Mouse (Mus musculus) embryonic facial prominence, embryonic 13.5 days (tissue): Measurements from ENCODE around the gene Xrcc1. TPM values are rescaled to one million over a fixed set of nuclear protein-coding genes. Genes with fewer than 3 reads are reported as not detected.

Source experiments
- ATAC-seq: fragments of 200-750 bp; cut with Nextera tagmentation; 2 replicates; pipeline ENCODE4 v1.8.0; 2017; ENCODE audit warnings: low read depth; ENCODE audit not compliant: insufficient number of reproducible peaks, insufficient read depth, low FRiP score, low TSS enrichment
- H3K27ac ChIP-seq: fragments of 300-500 bp; sonication (generic); 2 replicates; pipeline ENCODE4 v1.5.1; 2015; ENCODE audit warnings: moderate library complexity, mild to moderate bottlenecking, inconsistent platforms
- H3K27me3 ChIP-seq: fragments of 300-500 bp; sonication (generic); 2 replicates; pipeline ENCODE4 v1.6.1; 2015; ENCODE audit warnings: mild to moderate bottlenecking, inconsistent platforms
- H3K36me3 ChIP-seq: fragments of 300-500 bp; sonication (generic); 2 replicates; pipeline ENCODE4 v1.6.1; 2015; ENCODE audit warnings: mild to moderate bottlenecking, inconsistent platforms
- H3K4me1 ChIP-seq: fragments of 300-500 bp; sonication (generic); 2 replicates; pipeline ENCODE4 v1.6.1; 2015; ENCODE audit warnings: inconsistent platforms
- H3K4me2 ChIP-seq: fragments of 300-500 bp; sonication (generic); 2 replicates; pipeline ENCODE4 v1.6.1; 2015; ENCODE audit warnings: moderate library complexity, mild to moderate bottlenecking, inconsistent platforms
- H3K4me3 ChIP-seq: fragments of 300-500 bp; sonication (generic); 2 replicates; pipeline ENCODE4 v1.5.1; 2015; ENCODE audit warnings: mild to moderate bottlenecking, inconsistent platforms
- H3K9ac ChIP-seq: fragments of 300-500 bp; sonication (generic); 2 replicates; pipeline ENCODE4 v1.6.1; 2015; ENCODE audit warnings: mild to moderate bottlenecking, inconsistent platforms
- H3K9me3 ChIP-seq: fragments of 300-500 bp; sonication (generic); 2 replicates; pipeline ENCODE4 v1.6.1; 2016; ENCODE audit warnings: inconsistent platforms
- WGBS: fragments of 180-500 bp; shearing (Covaris S2); methylation state at CpG from one replicate; pipeline ENCODE4 v1.1.7; 2015; ENCODE audit warnings: mixed read lengths; 5-methylcytosine and 5-hydroxymethylcytosine counted together
- polyA plus RNA-seq: library from polyadenylated mRNA; unstranded; fragments of >200 nt; fragmentation: Nextera tagmentation; extraction: Ambion mirVana; gene quantifications from 2 replicates; pipeline ENCODE4 v1.2.1, GENCODE M21; 2015

The Xrcc1 gene
- polyA plus RNA-seq, result 127 and 147 TPM in 2 replicates

DNA sequence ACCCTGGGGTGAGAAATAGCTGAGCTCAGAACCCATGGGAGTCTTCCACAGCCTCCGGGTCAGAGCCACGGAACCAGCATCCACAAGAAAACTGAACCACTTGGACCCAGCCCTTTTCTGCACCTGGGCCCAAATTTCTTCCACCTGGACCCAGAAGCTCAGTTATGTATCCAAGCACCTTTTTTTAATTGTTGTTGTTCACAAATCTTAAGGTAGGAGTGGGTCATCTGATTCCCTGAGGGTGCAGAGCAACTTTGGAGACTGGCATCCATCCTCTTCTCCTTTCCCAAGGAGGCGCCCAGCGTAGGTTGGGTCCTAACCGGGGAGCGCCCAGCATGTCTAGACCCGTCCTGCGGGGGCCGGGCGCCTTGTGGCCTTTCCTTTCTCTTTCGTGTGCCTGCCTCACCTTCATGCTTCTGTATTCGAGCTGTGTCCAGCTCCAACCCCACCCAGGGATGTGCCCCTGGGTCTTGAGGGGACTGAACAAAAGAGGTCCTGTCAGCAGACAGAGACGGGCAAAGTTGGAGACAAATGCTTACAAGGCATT lies at the start of gene Xrcc1, which contains the start of gene Pinlyp:
Xrcc1 (plus strand) TSS at position 222 of the 547 bp plus-strand sequence.
Pinlyp (minus strand) TSS at position 51 of the 547 bp plus-strand sequence.
- 27% methylated on average over 13 of the region's 13 CpGs for WGBS
- no peaks in the 10 kb centered on the region for H3K27me3 ChIP-seq
- H3K27ac ChIP-seq, result peak within 1 kb of the TSS; percentile 80
- H3K9me3 ChIP-seq, result no peaks in the 10 kb centered on the region
- H3K4me1 ChIP-seq, result peaks cover 21% of the 10 kb centered on the region
- ATAC-seq, result no peak
- peak within 1 kb of the TSS; percentile 83 for H3K4me3 ChIP-seq
- peak within 1 kb of the TSS; percentile 74 for H3K4me2 ChIP-seq
- H3K36me3 ChIP-seq, result peaks cover 26% of the 10 kb centered on the region
- peak within 1 kb of the TSS; percentile 89 for H3K9ac ChIP-seq

DNA sequence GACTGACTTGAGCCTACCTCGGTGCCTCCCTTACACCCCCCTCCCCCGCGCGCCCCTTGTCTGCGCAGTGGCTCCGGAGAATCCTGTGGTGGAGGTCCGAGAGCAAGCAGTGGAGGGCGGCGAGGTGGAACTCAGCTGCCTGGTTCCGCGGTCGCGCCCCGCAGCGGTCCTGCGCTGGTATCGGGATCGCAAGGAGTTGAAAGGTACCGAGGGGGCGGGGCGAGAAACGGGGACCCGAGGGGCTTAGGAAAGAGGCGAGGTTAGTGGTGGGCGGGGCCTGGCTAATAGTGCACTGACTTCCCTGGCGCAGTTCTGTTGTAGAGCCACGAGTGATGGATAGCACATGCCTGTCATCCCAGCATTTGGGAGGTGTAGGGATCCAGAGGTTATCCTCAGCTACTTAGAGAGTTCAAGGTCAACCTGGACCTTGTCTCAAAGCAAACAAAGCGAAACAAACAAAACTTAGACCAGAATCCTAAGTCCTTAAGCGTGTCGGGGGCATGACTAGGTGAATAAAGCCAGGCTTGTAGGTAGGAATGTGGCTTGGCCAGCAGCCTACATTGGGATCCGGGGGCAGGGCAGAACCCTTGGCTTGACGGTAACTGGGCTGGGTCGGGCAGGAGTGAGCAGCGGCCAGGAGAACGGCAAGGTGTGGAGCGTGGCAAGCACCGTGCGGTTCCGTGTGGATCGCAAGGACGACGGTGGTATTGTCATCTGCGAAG lies 46.1 kb upstream of the Xrcc1 start:
- Histone ChIP-seq H3K27ac (no peak overlapping the region), H3K9me3 (0 out of 2 replicates have a peak, but pooled peaks cover 3% of the 10 kb centered on the region), H3K27me3 (peaks cover 38% of the 10 kb centered on the region), H3K36me3 (0 out of 2 replicates have a peak, but pooled peaks cover 8% of the 10 kb centered on the region), H3K4me2 (peak overlapping the region; percentile 69), H3K4me3 (peak overlapping the region; percentile 45), H3K9ac (peak overlapping the region; percentile 65), H3K4me1 (peaks cover 28% of the 10 kb centered on the region)
- 10% methylated on average over 43 of the region's 43 CpGs for WGBS
- ATAC-seq, result peak; percentile 35

DNA sequence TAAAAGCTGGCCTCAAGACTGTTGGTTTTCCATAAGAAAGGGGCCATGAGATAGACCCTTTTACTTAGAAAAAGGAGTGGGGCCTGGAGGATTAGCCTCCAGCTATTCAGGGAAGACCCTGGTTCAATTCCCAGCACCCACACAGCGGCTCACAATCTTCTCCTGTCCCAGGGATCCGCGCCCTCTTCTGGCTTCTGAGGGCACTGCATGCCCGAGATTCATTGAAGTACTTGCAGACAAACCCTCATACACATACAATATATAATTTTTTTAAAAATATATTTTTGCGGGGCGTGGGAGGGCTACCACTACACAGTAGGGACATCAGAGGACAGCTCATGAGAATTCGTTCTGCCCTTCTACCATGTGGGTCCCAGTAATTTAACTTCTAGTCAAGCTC lies 45.2 kb upstream of the Xrcc1 start:
- no peak overlapping the region for H3K9ac ChIP-seq
- H3K4me1 ChIP-seq, result peaks cover 37% of the 10 kb centered on the region
- 0 out of 2 replicates have a peak, but pooled peaks cover 3% of the 10 kb centered on the region for H3K9me3 ChIP-seq
- no peak for ATAC-seq
- no peak overlapping the region for H3K4me3 ChIP-seq
- peaks cover 38% of the 10 kb centered on the region for H3K27me3 ChIP-seq
- no peak overlapping the region for H3K27ac ChIP-seq
- 29% methylated on average over 7 of the region's 7 CpGs for WGBS
- H3K4me2 ChIP-seq, result no peak overlapping the region
- 0 out of 2 replicates have a peak, but pooled peaks cover 8% of the 10 kb centered on the region for H3K36me3 ChIP-seq

DNA sequence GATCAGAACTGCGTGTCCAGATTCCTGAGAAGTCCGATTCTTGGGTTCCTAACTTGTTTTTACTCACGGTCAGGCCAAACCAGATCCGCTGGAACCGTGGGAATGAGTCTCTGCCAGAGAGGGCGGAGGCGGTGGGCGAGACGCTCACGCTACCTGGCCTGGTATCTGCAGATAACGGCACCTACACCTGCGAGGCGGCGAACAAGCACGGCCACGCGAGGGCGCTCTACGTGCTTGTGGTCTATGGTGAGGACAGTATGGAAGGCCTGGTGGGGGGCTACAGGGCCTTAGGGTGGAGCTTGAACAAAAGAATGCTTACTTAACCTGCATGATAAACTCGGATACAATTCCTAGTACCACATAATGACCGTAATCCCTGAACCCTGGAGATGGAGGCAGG lies 44.6 kb upstream of the Xrcc1 start:
- H3K9ac ChIP-seq, result no peak overlapping the region
- H3K4me3 ChIP-seq, result no peak overlapping the region
- H3K4me1 ChIP-seq, result peaks cover 42% of the 10 kb centered on the region
- peaks cover 38% of the 10 kb centered on the region for H3K27me3 ChIP-seq
- no peak overlapping the region for H3K27ac ChIP-seq
- H3K9me3 ChIP-seq, result 0 out of 2 replicates have a peak, but pooled peaks cover 3% of the 10 kb centered on the region
- WGBS, result 45% methylated on average over 21 of the region's 21 CpGs
- H3K36me3 ChIP-seq, result 0 out of 2 replicates have a peak, but pooled peaks cover 8% of the 10 kb centered on the region
- H3K4me2 ChIP-seq, result no peak overlapping the region
- ATAC-seq, result no peak

DNA sequence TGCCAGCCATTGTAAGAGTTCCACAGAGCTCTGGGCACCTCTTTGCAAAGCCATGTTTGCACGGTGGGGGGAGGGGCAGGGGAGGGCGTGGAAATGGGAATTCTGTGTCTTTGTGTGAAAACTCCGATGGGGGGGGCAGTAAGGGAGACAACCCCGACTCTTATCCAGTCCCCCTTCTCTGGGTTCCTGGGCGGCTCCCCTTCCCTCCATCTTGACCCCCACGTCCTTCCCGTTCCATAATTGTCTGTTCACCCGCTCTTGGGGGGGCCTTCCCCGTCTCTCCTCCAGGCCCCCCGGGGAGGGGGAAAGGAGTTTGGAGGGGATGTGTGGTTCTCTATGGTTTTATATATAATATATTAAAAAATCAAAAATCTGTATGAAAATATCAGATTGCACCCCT lies 42.1 kb upstream of the Xrcc1 start:
- no peak overlapping the region for H3K4me3 ChIP-seq
- peak overlapping the region; percentile 40 for H3K4me2 ChIP-seq
- H3K27me3 ChIP-seq, result peaks cover 31% of the 10 kb centered on the region
- peaks cover 50% of the 10 kb centered on the region for H3K4me1 ChIP-seq
- no peak overlapping the region for H3K27ac ChIP-seq
- ATAC-seq, result no peak
- WGBS, result 22% methylated on average over 6 of the region's 10 CpGs
- 0 out of 2 replicates have a peak, but pooled peaks cover 3% of the 10 kb centered on the region for H3K9me3 ChIP-seq
- H3K36me3 ChIP-seq, result 0 out of 2 replicates have a peak, but pooled peaks cover 8% of the 10 kb centered on the region
- H3K9ac ChIP-seq, result no peak overlapping the region

DNA sequence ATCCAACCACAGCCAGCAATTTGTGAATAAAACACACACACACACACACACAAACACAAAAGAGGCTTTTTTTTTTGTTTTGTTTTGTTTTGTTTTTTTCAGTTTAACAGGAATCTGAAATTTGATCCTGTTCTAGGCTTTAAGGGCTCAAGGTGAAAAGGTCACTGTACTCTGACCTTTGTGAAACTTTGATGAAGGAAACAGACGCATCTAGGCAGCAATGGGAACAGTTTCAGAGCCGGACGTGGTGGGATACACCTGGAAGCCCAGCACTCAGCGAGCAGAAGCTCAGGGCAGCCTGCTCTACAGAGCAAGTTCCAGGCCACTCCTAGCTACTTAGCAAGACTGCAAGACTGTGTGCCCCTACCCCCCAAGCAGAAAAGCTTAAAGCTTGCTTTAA lies 41.2 kb upstream of the Xrcc1 start:
- 13% methylated on average over 4 of the region's 4 CpGs for WGBS

DNA sequence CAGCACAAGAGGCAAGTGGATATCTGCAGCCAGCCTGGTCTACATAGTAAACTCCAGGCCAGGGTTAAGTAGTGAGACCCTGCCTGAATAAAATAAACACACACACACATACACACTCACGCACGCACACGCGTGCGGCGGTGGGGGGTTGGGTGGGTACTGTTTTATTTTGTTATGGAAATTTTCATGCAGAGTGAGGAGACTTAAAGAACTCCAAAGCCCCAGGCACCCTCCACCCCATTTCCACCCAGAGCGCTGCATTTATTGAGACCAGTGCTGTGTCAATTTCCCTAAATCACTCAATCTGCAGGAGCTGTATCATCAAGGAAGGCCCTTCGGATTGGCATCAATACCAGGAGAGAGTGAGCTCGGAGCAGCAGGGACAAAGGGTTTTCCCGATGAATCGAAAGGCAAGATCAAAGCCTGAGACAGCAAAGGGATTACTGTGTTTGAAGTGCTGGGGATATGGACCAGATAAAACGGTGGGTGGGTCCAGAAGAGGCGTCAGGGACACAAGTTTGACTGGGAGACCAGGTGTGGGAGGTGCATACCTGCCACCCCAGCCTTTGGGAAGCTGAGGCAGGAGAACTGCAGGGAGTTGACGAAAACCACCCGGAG lies 40.5 kb upstream of the Xrcc1 start:
- Histone ChIP-seq H3K9me3 (0 out of 2 replicates have a peak, but pooled peaks cover 3% of the 10 kb centered on the region), H3K4me2 (peak overlapping the region; percentile 75), H3K36me3 (peaks cover 12% of the 10 kb centered on the region), H3K27ac (peak overlapping the region; percentile 100), H3K9ac (no peak overlapping the region; the same call in 1 of the 2 replicates), H3K4me3 (peak overlapping the region; percentile 74), H3K4me1 (peaks cover 40% of the 10 kb centered on the region), H3K27me3 (peaks cover 15% of the 10 kb centered on the region)
- 20% methylated on average over 15 of the region's 15 CpGs for WGBS
- ATAC-seq, result no peak

More for the DNA sequence above, 41.2 kb upstream of the Xrcc1 start:
- H3K4me2 ChIP-seq, result 0 out of 2 replicates have a peak overlapping the region, but pooled peaks have one; percentile 40
- H3K4me3 ChIP-seq, result no peak overlapping the region
- 0 out of 2 replicates have a peak, but pooled peaks cover 3% of the 10 kb centered on the region for H3K9me3 ChIP-seq
- ATAC-seq, result no peak
- H3K9ac ChIP-seq, result no peak overlapping the region
- peaks cover 22% of the 10 kb centered on the region for H3K27me3 ChIP-seq
- H3K36me3 ChIP-seq, result 0 out of 2 replicates have a peak, but pooled peaks cover 8% of the 10 kb centered on the region
- H3K27ac ChIP-seq, result no peak overlapping the region
- H3K4me1 ChIP-seq, result peaks cover 47% of the 10 kb centered on the region

DNA sequence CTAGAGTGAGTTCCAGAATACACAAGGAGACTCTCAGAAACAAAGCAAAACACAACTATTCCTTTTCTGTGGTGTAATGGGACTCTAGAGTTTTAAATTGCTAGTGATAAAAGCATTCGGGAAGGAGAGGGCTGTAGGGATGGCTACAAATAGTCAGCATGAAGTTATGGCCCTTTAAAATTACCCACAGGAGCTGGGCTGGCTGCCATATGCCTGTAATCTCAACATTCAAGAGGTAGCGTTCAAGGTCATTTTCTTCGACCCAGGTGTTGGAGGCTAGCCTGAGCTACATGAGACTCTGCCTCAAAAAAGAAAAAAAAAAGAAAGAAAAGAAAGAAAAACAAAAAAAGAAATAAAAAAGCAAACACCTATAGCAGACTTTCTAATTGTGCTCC lies 40.0 kb upstream of the Xrcc1 start:
- Histone ChIP-seq H3K9ac (peak overlapping the region; percentile 96; the same call in 1 of the 2 replicates), H3K9me3 (no peaks in the 10 kb centered on the region), H3K36me3 (peaks cover 12% of the 10 kb centered on the region), H3K27me3 (peaks cover 10% of the 10 kb centered on the region), H3K27ac (peak overlapping the region; percentile 100), H3K4me1 (peaks cover 37% of the 10 kb centered on the region), H3K4me2 (peak overlapping the region; percentile 75), H3K4me3 (peak overlapping the region; percentile 74)
- ATAC-seq, result no peak
- 12% methylated on average over 3 of the region's 3 CpGs for WGBS

DNA sequence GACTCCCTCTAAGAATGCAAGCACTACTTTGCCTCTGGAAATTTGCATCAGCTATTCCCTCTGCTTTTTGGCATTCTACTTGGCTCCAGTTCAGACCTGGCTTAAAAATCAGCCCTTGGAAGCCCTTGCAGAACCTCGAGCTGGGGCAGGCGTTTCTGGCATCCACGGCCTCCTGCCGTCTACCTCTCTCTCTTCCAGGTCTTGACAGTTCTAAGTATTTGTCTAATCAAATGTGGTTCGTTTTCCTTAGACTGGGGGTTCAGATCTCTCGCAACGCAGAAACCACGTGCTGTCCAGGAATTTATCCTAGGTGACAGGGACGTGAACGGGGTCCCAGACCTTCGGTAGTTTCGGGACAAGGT lies 39.6 kb upstream of the Xrcc1 start:
- Histone ChIP-seq H3K4me3 (peak overlapping the region; percentile 74), H3K27me3 (peaks cover 6% of the 10 kb centered on the region), H3K4me2 (peak overlapping the region; percentile 75), H3K27ac (peak overlapping the region; percentile 100), H3K9ac (peak overlapping the region; percentile 96), H3K36me3 (peaks cover 13% of the 10 kb centered on the region), H3K4me1 (peaks cover 37% of the 10 kb centered on the region), H3K9me3 (no peaks in the 10 kb centered on the region)
- ATAC-seq, result no peak
- WGBS, result 1% methylated on average over 12 of the region's 12 CpGs

DNA sequence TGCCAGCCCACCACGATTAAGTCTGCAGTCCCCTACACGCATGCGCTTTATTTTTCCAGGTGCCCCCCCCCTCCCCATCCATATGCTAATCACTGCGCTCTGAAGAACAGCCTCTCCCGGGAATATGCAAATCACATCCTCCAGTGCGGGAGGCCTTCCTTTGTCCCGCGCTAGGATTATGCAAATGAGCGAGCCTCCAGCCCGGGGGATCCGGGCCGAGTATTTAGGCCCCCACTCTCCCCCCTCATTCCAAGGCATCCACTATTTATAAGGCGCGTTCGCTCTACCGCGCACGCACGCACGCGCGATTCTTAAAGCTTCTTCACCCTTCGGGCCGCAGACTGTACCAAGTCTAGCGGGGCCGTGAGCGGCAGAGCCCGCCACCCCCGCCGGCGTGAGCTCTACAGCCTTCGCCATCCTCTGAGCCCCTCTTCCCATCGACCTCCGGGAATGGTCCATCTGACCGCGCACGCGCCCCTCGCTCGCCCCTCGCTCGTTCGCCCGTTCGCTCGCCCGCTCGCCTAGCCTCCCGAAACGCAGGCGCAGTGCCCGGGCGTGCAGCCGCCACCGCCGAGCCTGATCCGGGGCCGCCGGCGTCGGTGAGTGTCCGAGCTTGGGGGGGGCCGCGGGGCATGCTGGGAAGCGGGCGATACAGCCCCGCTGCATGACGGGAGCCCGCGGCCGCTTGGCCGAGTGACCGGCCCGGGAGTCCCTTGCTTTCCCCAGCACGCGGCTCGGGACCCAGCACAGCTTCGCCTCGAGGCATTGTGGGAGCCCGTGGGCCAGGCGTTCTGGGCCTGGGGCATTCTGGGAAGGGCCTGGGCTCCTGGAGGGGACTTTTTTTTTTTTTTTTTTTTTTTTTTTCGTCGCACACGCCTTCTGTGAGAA lies 39.0 kb upstream of the Xrcc1 start, which contains the start of gene Zfp428:
Zfp428 (plus strand) TSS at position 169 of the 888 bp plus-strand sequence.
- Histone ChIP-seq H3K9ac (peak within 1 kb of the TSS; percentile 96), H3K4me3 (peak within 1 kb of the TSS; percentile 74), H3K4me2 (peak within 1 kb of the TSS; percentile 75), H3K4me1 (peaks cover 37% of the 10 kb centered on the region), H3K27ac (peak within 1 kb of the TSS; percentile 100), H3K27me3 (0 out of 2 replicates have a peak, but pooled peaks cover 4% of the 10 kb centered on the region), H3K36me3 (peaks cover 20% of the 10 kb centered on the region), H3K9me3 (no peaks in the 10 kb centered on the region)
- peak; percentile 86 for ATAC-seq
- under 1% methylated on average over 84 of the region's 84 CpGs for WGBS
